Mouse (Mus musculus) midbrain, embryonic 15.5 days (tissue): ENCODE data around the gene Wnk4. TPM values are rescaled to one million over a fixed set of nuclear protein-coding genes. Genes with fewer than 3 reads are reported as not detected.
A peak's percentile ranks its signal among the peaks of the same experiment; 100 is the strongest.

ENCODE experiments used
- ATAC-seq: fragments of 200-750 bp; cut with Nextera tagmentation; replicated peaks from 2 replicates; pipeline ENCODE4 v1.8.0; 2017; ENCODE audit warnings: moderate TSS enrichment
- H3K27ac ChIP-seq: fragments of 300-500 bp; sonication (generic); 2 replicates; pipeline ENCODE4 v1.5.1; 2015; ENCODE audit warnings: mild to moderate bottlenecking, inconsistent platforms
- H3K27me3 ChIP-seq: fragments of 300-500 bp; sonication (generic); replicated peaks from 2 replicates; pipeline ENCODE4 v1.6.1; 2015; ENCODE audit warnings: inconsistent platforms
- H3K36me3 ChIP-seq: fragments of 300-500 bp; sonication (generic); replicated peaks from 2 replicates; pipeline ENCODE4 v1.6.1; 2015; ENCODE audit warnings: inconsistent platforms
- H3K4me1 ChIP-seq: fragments of 300-500 bp; sonication (generic); 2 replicates; pipeline ENCODE4 v1.6.1; 2015; ENCODE audit warnings: inconsistent platforms
- H3K4me2 ChIP-seq: fragments of 300-500 bp; sonication (generic); 2 replicates; pipeline ENCODE4 v1.6.1; 2015; ENCODE audit warnings: inconsistent platforms, mild to moderate bottlenecking, moderate library complexity
- H3K4me3 ChIP-seq: fragments of 300-500 bp; sonication (generic); 2 replicates; pipeline ENCODE4 v1.5.1; 2015; ENCODE audit warnings: mild to moderate bottlenecking, inconsistent platforms
- H3K9ac ChIP-seq: fragments of 300-500 bp; sonication (generic); 2 replicates; pipeline ENCODE4 v1.6.1; 2015; ENCODE audit warnings: mild to moderate bottlenecking, inconsistent platforms
- H3K9me3 ChIP-seq: fragments of 300-500 bp; sonication (generic); 2 replicates; pipeline ENCODE4 v1.6.1; 2016; ENCODE audit warnings: inconsistent platforms
- WGBS: fragments of 180-500 bp; shearing (Covaris S2); methylation state at CpG from one replicate; pipeline ENCODE4 v1.1.7; 2015; ENCODE audit warnings: mixed read lengths; 5-methylcytosine and 5-hydroxymethylcytosine counted together
- polyA plus RNA-seq: library from polyadenylated mRNA; unstranded; fragments of >200 nt; fragmentation: Nextera tagmentation; extraction: Ambion mirVana; gene quantifications from 2 replicates; pipeline ENCODE4 v1.2.1, GENCODE M21; 2015

Wnk4 gene
- polyA plus RNA-seq, 1 experiment from 2014 or later, result 7.7 TPM

GRCm38 (mm10) chr11:101230526-101230925 lies 29.8 kb upstream of the Wnk4 start:
- Histone ChIP-seq H3K9ac (no peak overlapping the region), H3K9me3 (no peaks in the 10 kb centered on the region), H3K27ac (0 out of 2 replicates have a peak overlapping the region, but pooled peaks have one; percentile 21), H3K4me2 (no peak overlapping the region), H3K4me3 (no peak overlapping the region), H3K4me1 (peaks cover 2% of the 10 kb centered on the region; the same call in 1 of the 2 replicates), H3K36me3 (no peaks in the 10 kb centered on the region), H3K27me3 (0 out of 2 replicates have a peak, but pooled peaks cover 3% of the 10 kb centered on the region)
- WGBS, result 17% methylated on average over 5 of the region's 5 CpGs
- no peak for ATAC-seq

GRCm38 (mm10) chr11:101230991-101231871 lies 29.1 kb upstream of the Wnk4 start:
- H3K36me3 ChIP-seq, result no peaks in the 10 kb centered on the region
- H3K4me1 ChIP-seq, result no peaks in the 10 kb centered on the region
- 0 out of 2 replicates have a peak overlapping the region, but pooled peaks have one; percentile 42 for H3K27ac ChIP-seq
- no peak overlapping the region for H3K4me2 ChIP-seq
- H3K9me3 ChIP-seq, result no peaks in the 10 kb centered on the region
- H3K9ac ChIP-seq, result no peak overlapping the region
- no peak overlapping the region for H3K4me3 ChIP-seq
- 14% methylated on average over 18 of the region's 18 CpGs for WGBS
- H3K27me3 ChIP-seq, result 0 out of 2 replicates have a peak, but pooled peaks cover 3% of the 10 kb centered on the region
- no peak for ATAC-seq

- 0 out of 2 replicates have a peak, but pooled peaks cover 3% of the 10 kb centered on the region for H3K27me3 ChIP-seq
- H3K27ac ChIP-seq, result 0 out of 2 replicates have a peak overlapping the region, but pooled peaks have one; percentile 42
- H3K4me2 ChIP-seq, result no peak overlapping the region
- H3K4me3 ChIP-seq, result no peak overlapping the region
- no peaks in the 10 kb centered on the region for H3K4me1 ChIP-seq
- 61% methylated on average over 6 of the region's 6 CpGs for whole genome bisulfite sequencing
- H3K9me3 ChIP-seq, result no peaks in the 10 kb centered on the region
- no peak overlapping the region for H3K9ac ChIP-seq
- no peak for ATAC-seq
- H3K36me3 ChIP-seq, result no peaks in the 10 kb centered on the region
Observed at GRCm38 (mm10) chr11:101232010-101232839, 28.1 kb upstream of the Wnk4 start.

- no peak for ATAC-seq
- Histone ChIP-seq H3K9ac (no peak overlapping the region), H3K9me3 (no peaks in the 10 kb centered on the region), H3K4me2 (no peak overlapping the region), H3K27ac (no peak overlapping the region), H3K4me1 (no peaks in the 10 kb centered on the region), H3K36me3 (no peaks in the 10 kb centered on the region), H3K4me3 (no peak overlapping the region), H3K27me3 (0 out of 2 replicates have a peak, but pooled peaks cover 3% of the 10 kb centered on the region)
- 91% methylated on average over 1 of the region's 1 CpGs for WGBS
Observed at GRCm38 (mm10) chr11:101233240-101233639, 27.1 kb upstream of the Wnk4 start.

- Histone ChIP-seq H3K4me2 (no peak overlapping the region), H3K27me3 (0 out of 2 replicates have a peak, but pooled peaks cover 3% of the 10 kb centered on the region), H3K9me3 (no peaks in the 10 kb centered on the region), H3K27ac (no peak overlapping the region), H3K36me3 (no peaks in the 10 kb centered on the region), H3K4me1 (no peaks in the 10 kb centered on the region), H3K4me3 (no peak overlapping the region), H3K9ac (no peak overlapping the region)
- ATAC-seq, result no peak
Observed at GRCm38 (mm10) chr11:101234124-101234523, 26.2 kb upstream of the Wnk4 start.

- Histone ChIP-seq H3K4me2 (no peak overlapping the region), H3K27me3 (0 out of 2 replicates have a peak, but pooled peaks cover 2% of the 10 kb centered on the region), H3K4me1 (no peaks in the 10 kb centered on the region), H3K27ac (no peak overlapping the region), H3K36me3 (no peaks in the 10 kb centered on the region), H3K9ac (no peak overlapping the region), H3K9me3 (no peaks in the 10 kb centered on the region), H3K4me3 (no peak overlapping the region)
- ATAC-seq, result no peak
Observed at GRCm38 (mm10) chr11:101235429-101235828, 24.9 kb upstream of the Wnk4 start.

GRCm38 (mm10) chr11:101236782-101237181 lies 23.6 kb upstream of the Wnk4 start:
- Histone ChIP-seq H3K9me3 (no peaks in the 10 kb centered on the region), H3K36me3 (no peaks in the 10 kb centered on the region), H3K4me3 (no peak overlapping the region), H3K9ac (no peak overlapping the region), H3K27me3 (no peaks in the 10 kb centered on the region), H3K4me2 (no peak overlapping the region), H3K27ac (no peak overlapping the region), H3K4me1 (no peaks in the 10 kb centered on the region)
- WGBS, result 92% methylated on average over 5 of the region's 5 CpGs
- no peak for ATAC-seq

GRCm38 (mm10) chr11:101238071-101238647 lies 22.2 kb upstream of the Wnk4 start:
- no peak for ATAC-seq
- H3K27me3 ChIP-seq, result no peaks in the 10 kb centered on the region
- no peaks in the 10 kb centered on the region for H3K36me3 ChIP-seq
- no peaks in the 10 kb centered on the region for H3K9me3 ChIP-seq
- no peak overlapping the region for H3K4me2 ChIP-seq
- H3K9ac ChIP-seq, result no peak overlapping the region
- no peak overlapping the region for H3K4me3 ChIP-seq
- WGBS, result 51% methylated on average over 5 of the region's 5 CpGs
- H3K27ac ChIP-seq, result no peak overlapping the region
- no peaks in the 10 kb centered on the region for H3K4me1 ChIP-seq

GRCm38 (mm10) chr11:101245071-101245470 lies 15.3 kb upstream of the Wnk4 start:
- Histone ChIP-seq H3K4me2 (no peak overlapping the region), H3K36me3 (no peaks in the 10 kb centered on the region), H3K27me3 (peaks cover 27% of the 10 kb centered on the region), H3K27ac (no peak overlapping the region), H3K9me3 (no peaks in the 10 kb centered on the region), H3K4me3 (no peak overlapping the region), H3K9ac (no peak overlapping the region), H3K4me1 (peaks cover 16% of the 10 kb centered on the region)
- ATAC-seq, result no peak
- WGBS, result 59% methylated on average over 4 of the region's 4 CpGs

GRCm38 (mm10) chr11:101245855-101246701 lies 14.3 kb upstream of the Wnk4 start, which contains the start of gene Ramp2:
Gene Ramp2 (plus strand): TSS chr11:101246028.
- H3K27me3 ChIP-seq, result peaks cover 27% of the 10 kb centered on the region
- peak within 1 kb of the TSS; percentile 52 for H3K4me3 ChIP-seq
- no peaks in the 10 kb centered on the region for H3K9me3 ChIP-seq
- H3K27ac ChIP-seq, result 0 out of 2 replicates have a peak within 1 kb of the TSS, but pooled peaks have one; percentile 3
- H3K4me2 ChIP-seq, result peak within 1 kb of the TSS; percentile 78
- under 1% methylated on average over 61 of the region's 63 CpGs for WGBS
- H3K4me1 ChIP-seq, result peaks cover 16% of the 10 kb centered on the region
- ATAC-seq, result peak; percentile 73; the same call in 1 of the 2 replicates
- H3K9ac ChIP-seq, result peak within 1 kb of the TSS; percentile 64
- no peaks in the 10 kb centered on the region for H3K36me3 ChIP-seq

GRCm38 (mm10) chr11:101246702-101247012 lies 13.7 kb upstream of the Wnk4 start:
- Histone ChIP-seq H3K4me1 (peaks cover 16% of the 10 kb centered on the region), H3K27ac (no peak overlapping the region), H3K9ac (peak overlapping the region; percentile 64), H3K36me3 (no peaks in the 10 kb centered on the region), H3K4me2 (peak overlapping the region; percentile 78), H3K9me3 (no peaks in the 10 kb centered on the region), H3K4me3 (peak overlapping the region; percentile 52), H3K27me3 (peaks cover 27% of the 10 kb centered on the region)
- WGBS, result 1% methylated on average over 7 of the region's 7 CpGs
- no peak for ATAC-seq
